Mouse (Mus musculus): ENCODE measurements at regions not wholly inside any gene's neighbourhood (a gene's known extent, or its start where the extent isn't known, plus 50 kb on each side); places are given as distances from the start of the nearest gene placed in this dataset.
A peak's percentile ranks its signal among the peaks of the same experiment; 100 is the strongest.

- TF ChIP-seq CTCF (IDR thresholded peaks at IDR 0.05; ENCODE audit: borderline replicate concordance, extremely low read depth, insufficient read depth, insufficient read length) (no peak), POLR2A (IDR thresholded peaks at IDR 0.05; ENCODE audit: borderline replicate concordance, extremely low read depth, insufficient read depth, insufficient read length, poor library complexity, severe bottlenecking) (no peak)
- no peak for DNase-seq (ENCODE audit: low read depth)
Measured at GRCm38 (mm10) chr11:109039060-109039791, 104.9 kb downstream of the E030025P04Rik start.

DNA sequence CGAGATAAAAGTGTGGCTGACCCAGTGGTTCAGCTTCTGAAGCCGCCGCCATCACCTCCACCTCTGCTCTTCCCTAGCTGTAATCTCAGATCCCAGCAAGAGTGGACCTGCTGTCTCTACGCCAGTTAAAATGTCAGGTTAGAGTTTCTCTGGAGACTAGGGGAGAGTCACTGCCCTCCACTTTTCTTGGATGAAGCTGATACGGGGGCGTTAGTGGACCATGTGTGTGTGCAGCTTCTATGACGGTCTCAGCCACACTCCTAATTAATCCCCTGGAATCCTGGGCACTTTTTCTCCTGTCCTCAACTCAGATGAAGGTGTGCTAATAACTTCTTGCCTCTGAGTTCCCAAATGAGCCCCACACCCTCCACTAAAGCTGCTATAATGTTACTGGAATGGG is 106.0 kb downstream of the E030025P04Rik start:
- no peak for DNase-seq (ENCODE audit: low read depth)

GRCm38 (mm10) chr11:109034596-109034995 is 109.6 kb downstream of the E030025P04Rik start:
- DNase-seq (ENCODE audit: low read depth) = no peak
- TF ChIP-seq CTCF (IDR thresholded peaks at IDR 0.05; ENCODE audit: borderline replicate concordance, extremely low read depth, insufficient read depth, insufficient read length) (no peak), POLR2A (IDR thresholded peaks at IDR 0.05; ENCODE audit: borderline replicate concordance, extremely low read depth, insufficient read depth, insufficient read length, poor library complexity, severe bottlenecking) (no peak)

More for the DNA sequence above, 106.0 kb downstream of the E030025P04Rik start:
- TF ChIP-seq CTCF (IDR thresholded peaks at IDR 0.05; ENCODE audit: borderline replicate concordance, extremely low read depth, insufficient read depth, insufficient read length) (no peak), POLR2A (IDR thresholded peaks at IDR 0.05; ENCODE audit: borderline replicate concordance, extremely low read depth, insufficient read depth, insufficient read length, poor library complexity, severe bottlenecking) (no peak)

DNA sequence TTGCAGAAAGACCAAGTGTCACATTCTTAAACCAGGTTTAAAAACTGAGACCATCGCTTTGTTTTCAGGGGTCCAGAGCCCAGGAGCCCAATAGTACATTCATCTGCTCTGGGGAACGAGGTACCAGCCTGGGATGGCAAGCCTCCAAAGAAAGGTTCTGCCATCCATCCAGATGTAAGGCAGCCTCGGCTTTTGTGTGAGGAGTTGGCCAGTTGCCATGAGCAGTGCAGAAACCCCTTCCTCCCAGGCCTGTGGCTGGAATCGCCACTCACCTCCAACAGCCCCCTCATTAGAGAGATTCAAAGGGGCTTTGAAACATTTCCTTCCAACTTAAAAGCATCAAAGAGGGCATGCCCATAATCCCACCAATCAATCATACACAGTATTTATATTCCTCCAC is 110.1 kb downstream of the E030025P04Rik start:
- TF ChIP-seq CTCF (IDR thresholded peaks at IDR 0.05; ENCODE audit: borderline replicate concordance, extremely low read depth, insufficient read depth, insufficient read length) = no peak
- TF ChIP-seq POLR2A (IDR thresholded peaks at IDR 0.05; ENCODE audit: borderline replicate concordance, extremely low read depth, insufficient read depth, insufficient read length, poor library complexity, severe bottlenecking) = no peak
- DNase-seq (ENCODE audit: low read depth) = peak; percentile 77

- TF ChIP-seq CTCF (IDR thresholded peaks at IDR 0.05; ENCODE audit: borderline replicate concordance, extremely low read depth, insufficient read depth, insufficient read length) (no peak), POLR2A (IDR thresholded peaks at IDR 0.05; ENCODE audit: borderline replicate concordance, extremely low read depth, insufficient read depth, insufficient read length, poor library complexity, severe bottlenecking) (no peak)
- DNase-seq (ENCODE audit: low read depth) = peak; percentile 91
Measured at GRCm38 (mm10) chr11:109032729-109033128, 111.4 kb downstream of the E030025P04Rik start.

DNA sequence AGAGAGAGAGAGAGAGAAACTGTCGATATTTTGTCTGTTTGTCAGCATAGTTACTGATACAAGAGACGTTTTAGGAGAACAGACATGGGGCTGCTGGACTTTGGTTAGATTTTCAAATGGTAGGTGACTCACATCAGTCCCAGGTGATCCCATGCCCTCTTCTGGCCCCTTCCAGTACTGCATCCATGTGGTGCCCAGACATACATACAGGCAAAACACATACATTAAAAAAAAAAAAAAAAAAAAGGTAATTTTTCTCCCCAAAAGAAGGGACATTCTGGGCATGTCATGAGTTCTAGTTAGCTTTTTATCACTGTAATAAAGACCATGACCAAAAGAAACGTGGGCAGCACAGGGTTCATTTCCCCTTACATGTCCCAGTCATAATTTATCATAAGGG is 110.3 kb downstream of the Axin2 start:
- TF ChIP-seq CTCF (IDR thresholded peaks at IDR 0.05; ENCODE audit: borderline replicate concordance, extremely low read depth, insufficient read depth, insufficient read length) (peak; percentile 69; the same call in 1 of the 2 replicates), POLR2A (IDR thresholded peaks at IDR 0.05; ENCODE audit: borderline replicate concordance, extremely low read depth, insufficient read depth, insufficient read length, poor library complexity, severe bottlenecking) (no peak)
- DNase-seq (ENCODE audit: low read depth) = peak; percentile 81

DNA sequence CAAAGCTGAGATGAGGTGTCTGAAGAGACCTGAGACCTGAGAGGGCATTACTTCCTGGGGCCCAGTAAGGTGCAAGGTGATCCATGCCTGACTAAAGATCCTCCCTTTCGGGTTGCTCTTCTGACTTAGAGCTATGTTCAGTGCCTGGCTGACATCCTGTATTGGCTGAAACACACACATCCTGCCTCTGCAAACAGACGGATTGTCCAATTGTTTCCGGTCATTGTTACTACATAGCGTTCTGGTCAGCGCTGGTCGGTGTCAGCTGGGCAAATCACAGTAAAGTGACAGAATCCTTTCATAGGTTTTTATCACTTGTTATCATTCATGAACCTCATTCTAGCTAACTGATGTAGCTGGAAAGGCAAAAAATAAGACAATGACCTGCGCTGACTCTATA is 109.7 kb downstream of the Axin2 start:
- no peak for DNase-seq (ENCODE audit: low read depth)

DNA sequence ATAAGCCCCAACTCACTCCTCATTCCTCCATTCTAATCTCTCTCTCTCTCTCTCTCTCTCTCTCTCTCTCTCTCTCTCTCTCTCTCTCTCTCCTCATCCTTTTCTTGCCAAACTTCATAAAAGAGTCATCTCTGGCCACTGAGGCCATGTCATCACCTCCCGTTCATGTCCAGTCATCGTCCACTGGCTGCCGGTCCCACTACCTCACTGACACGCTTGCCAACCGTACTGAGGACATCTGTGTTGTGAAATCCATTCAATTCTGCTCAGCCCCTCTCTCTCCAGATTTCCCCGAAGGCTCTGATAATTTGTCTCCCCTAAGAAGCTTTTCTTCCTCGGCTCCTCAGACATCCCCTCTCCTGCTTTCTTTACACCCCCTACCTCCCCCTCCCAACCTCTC is 94.7 kb downstream of the Axin2 start:
- no peak for DNase-seq (ENCODE audit: low read depth)
- TF ChIP-seq CTCF (IDR thresholded peaks at IDR 0.05; ENCODE audit: borderline replicate concordance, extremely low read depth, insufficient read depth, insufficient read length) (no peak), POLR2A (IDR thresholded peaks at IDR 0.05; ENCODE audit: borderline replicate concordance, extremely low read depth, insufficient read depth, insufficient read length, poor library complexity, severe bottlenecking) (no peak)

More for the DNA sequence above, 109.7 kb downstream of the Axin2 start:
- no peak for TF ChIP-seq CTCF (IDR thresholded peaks at IDR 0.05; ENCODE audit: borderline replicate concordance, extremely low read depth, insufficient read depth, insufficient read length)
- TF ChIP-seq POLR2A (IDR thresholded peaks at IDR 0.05; ENCODE audit: borderline replicate concordance, extremely low read depth, insufficient read depth, insufficient read length, poor library complexity, severe bottlenecking) = no peak

- DNase-seq (ENCODE audit: low read depth) = no peak
- TF ChIP-seq CTCF (IDR thresholded peaks at IDR 0.05; ENCODE audit: borderline replicate concordance, extremely low read depth, insufficient read depth, insufficient read length) (no peak), POLR2A (IDR thresholded peaks at IDR 0.05; ENCODE audit: borderline replicate concordance, extremely low read depth, insufficient read depth, insufficient read length, poor library complexity, severe bottlenecking) (no peak)
Measured at GRCm38 (mm10) chr11:109011161-109011560, 91.0 kb downstream of the Axin2 start.

GRCm38 (mm10) chr11:109008872-109009271 is 88.7 kb downstream of the Axin2 start:
- TF ChIP-seq POLR2A (IDR thresholded peaks at IDR 0.05; ENCODE audit: borderline replicate concordance, extremely low read depth, insufficient read depth, insufficient read length, poor library complexity, severe bottlenecking) (no peak), CTCF (IDR thresholded peaks at IDR 0.05; ENCODE audit: borderline replicate concordance, extremely low read depth, insufficient read depth, insufficient read length) (no peak)
- DNase-seq (ENCODE audit: low read depth) = no peak

DNA sequence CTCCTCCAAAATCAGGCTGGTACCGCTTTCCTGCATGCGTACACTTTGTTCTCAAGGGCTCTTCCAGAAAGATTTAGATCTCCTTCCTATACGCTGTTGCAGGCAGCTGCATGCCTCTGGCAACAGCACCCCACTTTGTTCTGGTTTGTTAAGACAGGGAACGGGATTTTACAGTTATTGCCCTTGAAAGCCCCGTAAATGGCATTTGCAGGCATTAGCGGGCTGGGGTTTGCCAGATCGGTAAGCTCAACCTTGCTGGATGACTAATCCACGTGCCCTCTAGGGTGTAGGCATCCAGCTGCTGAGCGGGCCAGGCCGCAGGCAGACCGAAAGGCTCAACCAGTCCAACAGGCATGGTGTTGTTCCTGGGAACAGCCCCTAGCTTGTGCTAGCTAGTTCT is 85.5 kb downstream of the Axin2 start:
- TF ChIP-seq POLR2A (IDR thresholded peaks at IDR 0.05; ENCODE audit: borderline replicate concordance, extremely low read depth, insufficient read depth, insufficient read length, poor library complexity, severe bottlenecking) (no peak), CTCF (IDR thresholded peaks at IDR 0.05; ENCODE audit: borderline replicate concordance, extremely low read depth, insufficient read depth, insufficient read length) (no peak)
- no peak for DNase-seq (ENCODE audit: low read depth)
